Mouse (Mus musculus) retina, postnatal 1 day (tissue): ENCODE data around the gene 1700088E04Rik.

Source experiments
- DNase-seq: peaks from one replicate; pipeline ENCODE4 v3.0.0-alpha.2; 2012

Gene 1700088E04Rik

DNA sequence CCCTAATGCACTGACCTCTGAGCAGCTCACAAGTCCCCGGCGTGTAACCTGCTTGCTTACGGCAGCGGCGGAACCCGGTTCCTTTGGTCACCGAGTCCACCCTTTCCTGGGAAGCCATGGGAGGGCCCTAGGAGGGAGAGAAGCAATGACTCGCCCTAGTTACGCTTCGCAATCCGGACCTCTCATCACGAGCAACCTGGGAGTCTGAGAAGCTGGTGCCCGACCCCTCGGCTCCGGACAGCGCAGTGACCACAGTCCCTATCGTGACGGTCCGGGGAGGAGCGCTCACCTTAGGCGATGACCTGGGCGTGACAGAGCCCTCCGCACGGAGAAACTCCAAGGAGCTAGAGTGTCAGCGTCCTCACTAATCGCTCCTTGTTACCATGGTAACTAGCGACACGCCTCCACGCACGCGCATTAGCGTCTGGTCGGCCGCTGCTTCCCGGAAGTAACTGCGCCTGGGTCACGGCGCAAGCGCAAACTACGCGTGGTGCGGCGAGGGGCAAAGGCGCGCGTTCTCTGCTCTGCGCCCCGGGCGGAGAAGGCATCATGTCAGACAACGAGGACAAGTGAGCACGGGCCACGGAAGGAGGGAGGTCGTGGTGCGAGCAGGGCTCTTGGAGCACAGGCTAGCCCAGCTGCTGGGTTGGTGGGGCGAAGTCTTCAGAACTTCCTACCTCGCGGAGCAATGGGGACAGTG is at the start of gene 1700088E04Rik, which contains the start of gene Polr2f:
TSS of gene 1700088E04Rik (minus strand) at position 388 of the 700 bp plus-strand sequence.
TSS of gene Polr2f (plus strand) at position 144 of the 700 bp plus-strand sequence.
- peak; percentile 97 for DNase-seq

DNA sequence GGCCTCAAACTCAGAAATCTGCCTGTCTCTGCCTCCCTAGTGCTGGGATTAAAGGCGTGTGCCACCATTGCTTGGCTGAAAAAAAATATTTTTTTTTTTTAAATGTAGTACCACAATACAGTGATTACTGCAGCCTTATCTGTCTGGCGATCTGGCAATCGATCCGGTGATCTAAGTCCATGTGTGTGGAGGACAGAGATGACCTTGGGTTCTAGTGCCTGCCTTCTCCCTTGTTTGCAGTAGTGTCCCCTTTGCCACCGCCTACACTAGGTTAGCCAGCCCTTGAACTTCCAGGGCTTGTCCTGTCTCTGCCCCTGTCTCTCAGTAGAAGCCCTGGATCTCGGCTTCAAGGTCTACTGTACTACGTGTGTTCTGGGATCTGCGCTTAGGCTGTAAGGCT is 46.8 kb upstream of the 1700088E04Rik start:
- no peak for DNase-seq

- DNase-seq = no peak
Measured at GRCm38 (mm10) chr15:79185213-79185612, 44.2 kb upstream of the 1700088E04Rik start.

DNA sequence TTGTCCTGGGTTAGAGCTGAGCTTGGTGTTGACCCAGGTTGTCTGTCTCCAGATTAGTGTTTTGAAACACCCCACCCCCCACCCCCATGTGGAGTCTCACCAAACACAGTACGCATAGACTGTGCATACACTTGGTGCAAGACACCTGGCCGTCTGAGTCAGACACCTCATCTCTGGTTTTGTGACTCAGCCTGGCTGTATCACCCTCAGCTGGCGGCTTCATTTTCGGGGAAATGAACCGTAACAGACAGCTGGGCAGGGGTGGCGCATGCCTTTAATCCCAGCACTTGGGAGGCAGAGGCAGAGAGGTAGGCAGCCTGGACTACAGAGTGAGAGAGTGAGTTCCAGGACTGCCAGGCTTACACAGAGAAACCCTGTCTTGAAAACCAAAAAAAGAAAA is 35.9 kb upstream of the 1700088E04Rik start:
- no peak for DNase-seq

DNA sequence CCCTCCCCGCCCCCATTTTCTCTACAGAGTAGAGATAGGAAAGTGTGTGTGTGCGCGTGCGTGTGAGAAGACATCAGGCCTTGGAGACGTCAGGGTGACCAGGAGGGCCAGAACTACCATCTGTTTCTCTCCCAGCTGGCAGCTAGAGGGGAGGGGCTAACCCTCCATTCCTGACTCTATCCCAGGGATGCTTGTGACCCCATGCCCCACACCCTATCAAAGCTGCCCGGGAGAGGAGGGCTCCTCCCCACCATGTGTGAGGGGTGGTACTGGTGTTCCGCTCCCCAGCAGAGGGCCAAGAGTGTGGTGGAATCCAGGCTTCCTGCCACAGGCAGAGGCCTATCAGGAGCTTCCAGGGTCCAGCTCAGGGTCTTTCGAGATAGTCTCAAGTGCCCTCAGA is 25.7 kb upstream of the 1700088E04Rik start:
- DNase-seq = peak; percentile 70

DNA sequence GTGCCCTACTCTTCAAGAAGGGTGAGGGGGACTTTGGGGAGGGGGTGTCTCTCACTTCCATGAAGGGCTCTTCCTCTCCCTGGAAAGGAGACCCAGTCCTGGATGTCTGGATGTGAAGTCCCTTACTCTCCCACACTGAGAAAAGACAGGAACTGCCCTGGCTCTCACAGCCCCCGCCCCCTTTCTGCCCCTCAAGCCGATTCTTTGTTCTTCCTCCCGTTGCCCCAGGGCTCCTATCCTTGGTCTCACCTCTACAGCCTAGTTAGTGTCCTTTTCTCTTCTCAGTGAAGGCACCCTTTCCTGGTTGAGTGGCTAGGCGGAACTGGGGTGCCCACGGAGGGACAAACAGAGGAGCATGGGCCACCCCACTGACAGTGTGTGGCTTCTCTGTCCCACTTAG is 24.1 kb upstream of the 1700088E04Rik start, which contains the start of gene Sox10:
TSS of gene Sox10 (minus strand) at position 101 of the 400 bp plus-strand sequence.
- DNase-seq = no peak

DNA sequence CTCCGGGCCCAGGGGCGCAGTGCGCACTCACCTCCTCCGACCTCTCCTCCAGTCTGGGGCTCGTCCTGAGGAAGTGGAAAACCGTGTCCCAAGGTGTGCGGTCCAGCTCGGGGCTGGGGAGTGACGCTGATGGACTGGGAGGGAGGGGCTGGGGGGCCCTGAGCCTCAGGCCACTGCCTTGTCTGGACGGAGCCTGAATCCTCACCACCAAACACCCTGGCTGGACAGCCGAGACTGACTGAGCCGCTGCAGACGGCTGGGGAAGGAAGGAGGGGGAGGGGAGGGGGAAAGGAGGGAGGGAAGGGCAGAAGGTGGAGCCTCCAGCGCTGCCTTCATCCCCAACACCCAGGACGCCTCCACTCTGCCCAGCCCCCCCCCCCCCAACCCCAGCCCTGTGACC is 23.2 kb upstream of the 1700088E04Rik start:
- peak; percentile 44 for DNase-seq

DNA sequence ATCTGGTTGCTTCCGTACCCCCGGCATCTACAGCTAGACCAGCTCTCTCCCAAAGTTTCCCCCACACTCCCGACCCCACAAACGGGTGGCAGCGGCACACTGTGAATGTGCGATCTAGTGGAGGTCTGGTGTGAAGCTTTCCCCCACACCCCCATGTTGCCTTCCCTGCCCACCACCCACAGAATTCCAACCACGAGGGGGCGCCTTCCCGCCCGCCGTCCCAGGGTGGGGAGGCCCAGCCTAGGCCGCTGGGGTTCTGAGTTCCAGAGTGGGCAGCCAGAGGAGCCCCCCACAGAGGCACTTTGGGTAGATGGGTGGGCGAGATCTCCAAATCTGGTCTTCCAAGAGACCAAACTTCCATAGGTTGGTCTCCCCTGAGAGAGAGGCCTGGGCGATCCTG is 21.8 kb upstream of the 1700088E04Rik start:
- no peak for DNase-seq

- no peak for DNase-seq
Measured at GRCm38 (mm10) chr15:79162301-79162700, 21.2 kb upstream of the 1700088E04Rik start.

- DNase-seq = no peak
Measured at GRCm38 (mm10) chr15:79155572-79155971, 14.5 kb upstream of the 1700088E04Rik start.

- peak; percentile 79 for DNase-seq
Measured at GRCm38 (mm10) chr15:79152709-79153108, 11.7 kb upstream of the 1700088E04Rik start.

GRCm38 (mm10) chr15:79151881-79152280 is 10.8 kb upstream of the 1700088E04Rik start:
- peak; percentile 76 for DNase-seq

DNA sequence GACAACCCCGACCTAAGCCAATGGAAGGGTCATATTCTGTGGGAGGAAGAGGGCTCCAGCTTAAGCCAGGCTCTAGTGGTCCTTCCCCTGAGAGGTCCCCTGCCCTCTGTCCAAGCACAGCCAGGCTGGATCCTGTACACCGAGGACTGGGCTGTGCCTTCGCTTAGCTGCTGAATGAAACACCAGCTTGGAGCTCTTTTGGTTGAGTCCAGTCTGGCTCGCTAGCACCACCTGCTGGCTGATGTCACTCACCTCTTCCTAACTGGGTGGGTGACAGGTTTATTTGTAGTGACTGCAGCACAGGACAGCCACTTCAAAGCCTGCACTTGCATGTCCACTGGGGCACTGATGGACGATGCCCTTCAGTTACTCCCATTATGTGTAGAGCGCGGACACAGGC is 7.5 kb upstream of the 1700088E04Rik start:
- DNase-seq = peak; percentile 91

- DNase-seq = no peak
Measured at GRCm38 (mm10) chr15:79145522-79145921, 4.5 kb upstream of the 1700088E04Rik start.

DNA sequence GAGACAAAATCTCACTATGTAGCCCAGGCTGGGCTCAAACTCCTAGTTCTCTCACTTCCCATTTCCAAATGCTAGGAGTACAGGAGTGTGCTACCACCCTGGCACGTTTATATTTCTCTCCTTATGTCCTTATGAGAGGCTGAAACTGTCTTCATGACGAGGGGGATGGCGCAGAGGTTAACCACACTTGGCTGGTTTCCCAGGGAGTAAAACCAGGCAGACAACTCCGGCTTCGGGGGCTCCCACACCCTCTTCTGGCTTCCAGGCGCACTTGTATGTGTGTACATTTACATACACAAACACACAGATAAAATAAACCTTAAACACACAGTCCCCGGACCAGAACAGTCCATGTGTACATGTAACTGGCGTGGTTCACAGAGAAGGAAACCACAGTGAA is 3.0 kb upstream of the 1700088E04Rik start:
- DNase-seq = no peak

DNA sequence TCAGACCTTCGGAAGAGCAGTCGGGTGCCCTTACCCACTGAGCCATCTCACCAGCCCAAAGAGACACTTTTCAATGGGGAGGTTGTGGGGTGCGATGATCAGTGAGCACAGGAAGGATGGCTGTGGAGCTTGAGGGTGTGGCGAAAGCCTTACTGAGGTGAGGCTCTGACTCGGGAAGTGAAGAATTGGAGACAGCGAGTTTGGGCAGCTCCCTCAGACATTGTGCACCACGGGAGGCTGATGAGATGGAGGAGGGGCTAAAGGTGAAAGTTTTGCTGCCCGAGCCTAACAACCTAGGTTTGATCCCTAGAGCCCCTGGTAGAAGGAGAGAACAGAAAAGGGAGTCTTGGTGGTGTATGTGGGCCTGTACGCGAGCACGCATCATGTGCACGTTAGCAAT is 2.3 kb upstream of the 1700088E04Rik start:
- no peak for DNase-seq

- DNase-seq = no peak
Measured at GRCm38 (mm10) chr15:79141566-79141917, 489 bp upstream of the 1700088E04Rik start.

DNA sequence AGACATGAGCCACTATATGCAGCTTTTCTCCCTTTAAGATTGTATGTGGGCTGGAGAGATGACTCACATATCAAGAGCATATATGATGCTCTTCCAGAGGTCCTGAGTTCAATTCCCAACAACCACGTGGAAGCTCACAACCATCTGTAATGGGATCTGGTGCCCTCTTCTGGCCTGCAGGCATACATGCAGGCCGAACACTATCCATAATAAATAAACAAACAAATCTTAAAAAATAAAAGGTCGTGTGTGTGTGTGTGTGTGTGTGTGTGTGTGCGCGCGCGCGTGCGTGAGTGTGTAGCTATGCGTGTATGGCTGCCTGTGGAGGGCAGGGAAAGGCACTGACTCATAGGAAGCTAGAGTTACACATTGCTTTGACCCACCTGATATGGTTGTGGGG is 1.4 kb downstream of the 1700088E04Rik start:
- peak; percentile 27 for DNase-seq

DNA sequence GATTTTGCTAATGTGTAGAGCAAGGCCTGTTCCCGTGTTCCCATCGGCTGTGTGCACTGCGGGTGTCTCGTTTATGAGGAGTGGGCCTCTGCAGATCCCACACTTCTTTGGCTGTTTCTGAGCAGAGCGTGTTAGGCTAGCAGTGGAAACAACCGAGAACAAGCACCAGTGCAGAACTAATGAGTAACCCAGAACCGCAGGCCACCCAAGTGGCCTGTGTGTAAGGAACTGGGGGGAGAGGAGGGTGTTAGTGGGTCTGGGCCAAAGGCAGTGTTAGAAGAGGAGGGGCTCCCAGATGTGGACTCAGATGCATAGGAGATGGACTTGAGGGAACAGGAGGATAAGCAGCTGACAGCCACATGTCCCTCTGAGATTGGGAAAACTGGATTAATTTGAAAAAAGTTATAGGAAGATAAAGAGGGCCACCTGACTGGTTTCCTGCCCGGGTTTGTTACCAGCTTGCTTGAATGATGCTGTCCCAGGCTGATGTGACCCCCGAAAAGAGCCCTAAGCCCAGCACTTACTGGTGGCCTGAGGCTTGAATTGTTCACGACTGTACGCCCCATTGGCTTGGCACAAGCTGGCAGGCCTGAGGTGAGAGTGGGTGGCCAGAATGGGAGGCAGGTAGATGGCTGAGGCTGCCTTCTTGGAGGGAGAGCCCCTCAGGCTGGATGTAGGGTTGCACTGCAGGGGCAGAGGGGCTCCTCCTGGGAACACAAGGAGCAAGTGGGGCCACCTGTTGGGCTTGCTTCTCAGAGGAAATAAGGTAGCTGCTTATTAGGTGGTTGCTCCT is 5.1 kb downstream of the 1700088E04Rik start:
- DNase-seq = peak; percentile 80

DNA sequence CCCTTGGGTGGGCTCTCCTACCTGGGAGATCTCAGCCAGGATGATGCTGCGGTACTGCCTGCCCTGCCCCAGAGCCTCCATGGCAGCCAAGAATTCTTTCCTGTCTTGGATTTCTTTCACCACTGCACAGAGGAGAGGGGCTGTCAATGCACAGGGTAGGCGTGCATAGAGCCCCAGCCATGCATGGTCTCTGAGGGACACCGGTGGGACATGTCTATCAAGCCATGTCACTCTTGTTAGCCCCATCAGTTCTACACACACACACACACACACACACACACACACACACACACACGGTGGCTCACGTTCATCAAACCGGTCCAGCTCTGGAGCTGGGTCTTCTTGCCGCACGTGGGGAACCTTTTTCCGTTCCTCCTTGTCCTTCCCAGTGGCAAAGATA is 5.7 kb downstream of the 1700088E04Rik start:
- DNase-seq = peak; percentile 17

- DNase-seq = no peak
Measured at GRCm38 (mm10) chr15:79134496-79135270, 6.4 kb downstream of the 1700088E04Rik start.

GRCm38 (mm10) chr15:79133191-79133661 is 7.8 kb downstream of the 1700088E04Rik start:
- DNase-seq = no peak

DNA sequence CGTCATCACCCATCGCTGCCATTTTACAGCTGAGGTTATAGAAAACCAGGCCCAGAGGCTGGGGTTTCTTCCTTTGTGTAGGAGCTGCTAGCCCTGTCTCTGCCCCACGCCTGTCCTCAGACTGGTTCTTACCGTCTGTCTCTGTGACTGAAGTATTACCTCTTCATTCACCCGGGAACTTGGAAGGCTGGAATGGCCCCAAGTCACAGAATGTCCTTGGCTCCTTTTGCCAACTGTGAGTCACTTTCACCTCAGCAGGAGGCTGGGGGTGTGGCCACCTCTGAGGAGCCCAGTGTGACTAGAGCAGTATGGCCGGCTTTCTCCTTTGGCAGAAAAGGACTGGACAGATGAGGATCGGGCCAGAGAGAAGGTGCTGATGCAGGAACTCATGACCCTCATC is 9.6 kb downstream of the 1700088E04Rik start:
- no peak for DNase-seq
